21 mouse cellular contexts compared by ENCODE assay signal in the genomic region with DNA sequence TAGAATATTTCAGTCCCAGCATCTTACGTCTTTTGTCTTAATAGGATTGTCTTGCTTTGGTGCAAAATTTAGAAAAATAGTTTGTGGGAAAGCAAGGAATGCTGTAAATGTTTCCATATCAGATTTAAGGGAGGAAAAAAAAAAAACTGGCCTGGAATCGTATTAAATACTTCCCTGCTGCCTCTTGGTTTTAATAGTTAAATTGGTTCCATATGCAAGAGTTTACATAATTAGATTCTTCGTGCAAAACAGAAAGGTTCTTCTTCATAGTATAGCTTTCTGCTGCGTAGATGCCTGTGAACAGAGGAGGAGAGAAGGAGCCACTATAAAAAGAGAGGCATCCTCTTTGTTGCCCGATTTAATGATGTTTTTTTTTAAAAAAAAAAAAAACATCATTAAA.
DNase-seq lines count a peak whose midpoint lies in the region; ATAC-seq and TF ChIP-seq lines count a peak whose summit lies in the region.
"Had no signal": no experiment of that assay in that cellular context is flagged by ENCODE, and none has a peak within 500 bp of the region (broad histone marks: within the 10 kb centered on the region; RNA-seq: fewer than 3 reads in every experiment).

No protein-coding gene starts in this region.

- peaks cover 41% of the 10 kb centered on the region for H3K27me3 ChIP-seq in forebrain, embryonic 12.5 days
- peaks cover 21% of the 10 kb centered on the region for H3K27me3 ChIP-seq in forebrain, postnatal 0 days (ENCODE audit: insufficient read depth, low read length)
- H3K27me3 ChIP-seq in liver, postnatal 0 days (ENCODE audit: insufficient read depth, low read length) = peaks cover 22% of the 10 kb centered on the region
- H3K27me3 ChIP-seq in liver, embryonic 12.5 days (replicated peaks) = peaks cover 67% of the 10 kb centered on the region
- peaks cover 13% of the 10 kb centered on the region; the same call in 1 of the 2 replicates for H3K27me3 ChIP-seq in limb, embryonic 14.5 days (ENCODE audit: control insufficient read depth, insufficient read depth, low read length)
- H3K27me3 ChIP-seq: Patski had no signal

- 38% methylated on average over 5 of the region's 5 CpGs for WGBS in forebrain, embryonic 12.5 days
- 55% methylated on average over 5 of the region's 5 CpGs for WGBS in forebrain, postnatal 0 days
- 68% methylated on average over 5 of the region's 5 CpGs for WGBS in liver, postnatal 0 days (ENCODE audit: insufficient replicate concordance)
- whole genome bisulfite sequencing in liver, embryonic 12.5 days (ENCODE audit: insufficient replicate concordance) = 54% methylated on average over 5 of the region's 5 CpGs
- 24% methylated on average over 5 of the region's 5 CpGs for WGBS in limb, embryonic 14.5 days
- 84% methylated on average over 5 of the region's 5 CpGs for WGBS in lung, adult 2 months

- no peaks in the 10 kb centered on the region for H3K36me3 ChIP-seq in forebrain, embryonic 12.5 days (replicated peaks)
- H3K36me3 ChIP-seq in forebrain, postnatal 0 days (ENCODE audit: insufficient read depth) = no peaks in the 10 kb centered on the region
- H3K36me3 ChIP-seq in liver, postnatal 0 days (replicated peaks; ENCODE audit: insufficient read depth, low read length) = no peaks in the 10 kb centered on the region
- H3K36me3 ChIP-seq in liver, embryonic 12.5 days = no peaks in the 10 kb centered on the region
- H3K36me3 ChIP-seq in limb, embryonic 14.5 days (ENCODE audit: control insufficient read depth, insufficient read depth, low read length) = no peaks in the 10 kb centered on the region
- H3K36me3 ChIP-seq: liver, embryonic 13.5 days; lung, embryonic 15.5 days; neural tube, embryonic 13.5 days had no signal

- no peaks in the 10 kb centered on the region for H3K9me3 ChIP-seq in forebrain, embryonic 12.5 days
- H3K9me3 ChIP-seq in forebrain, postnatal 0 days (ENCODE audit: low read length) = no peaks in the 10 kb centered on the region
- no peaks in the 10 kb centered on the region for H3K9me3 ChIP-seq in liver, postnatal 0 days (ENCODE audit: low read length)
- H3K9me3 ChIP-seq in liver, embryonic 12.5 days (replicated peaks) = no peaks in the 10 kb centered on the region
- no peaks in the 10 kb centered on the region for H3K9me3 ChIP-seq in limb, embryonic 14.5 days (ENCODE audit: control insufficient read depth, low read length)
- H3K9me3 ChIP-seq: liver, embryonic 13.5 days; lung, embryonic 15.5 days; neural tube, embryonic 13.5 days had no signal

- H3K9ac ChIP-seq in forebrain, embryonic 12.5 days = no peak overlapping the region
- no peak overlapping the region for H3K9ac ChIP-seq in forebrain, postnatal 0 days
- H3K9ac ChIP-seq in liver, postnatal 0 days (replicated peaks) = no peak overlapping the region
- no peak overlapping the region for H3K9ac ChIP-seq in liver, embryonic 12.5 days
- no peak overlapping the region for H3K9ac ChIP-seq in limb, embryonic 14.5 days (ENCODE audit: low read depth, low read length, severe bottlenecking)
- H3K9ac ChIP-seq: liver, embryonic 13.5 days; lung, embryonic 15.5 days; neural tube, embryonic 13.5 days had no signal

- TF ChIP-seq POLR2A in limb, embryonic 14.5 days (IDR thresholded peaks at IDR 0.05; ENCODE audit: borderline replicate concordance, extremely low read depth, insufficient read depth, insufficient read length) = no peak
- no peak for TF ChIP-seq POLR2A in lung, adult 2 months (IDR thresholded peaks at IDR 0.05; ENCODE audit: borderline replicate concordance, extremely low read depth, low read depth, low read length)

- H3K4me3 ChIP-seq in forebrain, embryonic 12.5 days (replicated peaks) = no peak overlapping the region
- H3K4me3 ChIP-seq in forebrain, postnatal 0 days (ENCODE audit: low read depth, low read length) = no peak overlapping the region
- no peak overlapping the region for H3K4me3 ChIP-seq in liver, postnatal 0 days (ENCODE audit: low read depth, low read length)
- no peak overlapping the region for H3K4me3 ChIP-seq in liver, embryonic 12.5 days
- no peak overlapping the region for H3K4me3 ChIP-seq in limb, embryonic 14.5 days (replicated peaks; ENCODE audit: low read length)
- H3K4me3 ChIP-seq in lung, adult 2 months (replicated peaks; ENCODE audit: extremely low read depth, low read depth, low read length) = no peak overlapping the region
- H3K4me3 ChIP-seq: lung, embryonic 15.5 days had no signal

- ATAC-seq in forebrain, embryonic 12.5 days (ENCODE audit: low FRiP score) = no peak
- ATAC-seq in forebrain, postnatal 0 days = no peak
- ATAC-seq in liver, postnatal 0 days = no peak
- ATAC-seq in liver, embryonic 12.5 days = no peak
- no peak for ATAC-seq in limb, embryonic 14.5 days (ENCODE audit: low FRiP score, low read depth)
- ATAC-seq: Patski had no signal

- 0 out of 2 replicates have a peak overlapping the region, but pooled peaks have one; percentile 97 for H3K4me2 ChIP-seq in forebrain, embryonic 12.5 days
- no peak overlapping the region for H3K4me2 ChIP-seq in forebrain, postnatal 0 days (ENCODE audit: low read depth)
- H3K4me2 ChIP-seq in liver, postnatal 0 days (ENCODE audit: low read depth, low read length) = 0 out of 2 replicates have a peak overlapping the region, but pooled peaks have one; percentile 81
- H3K4me2 ChIP-seq in liver, embryonic 12.5 days = no peak overlapping the region
- 0 out of 2 replicates have a peak overlapping the region, but pooled peaks have one; percentile 98 for H3K4me2 ChIP-seq in limb, embryonic 14.5 days (replicated peaks; ENCODE audit: low read depth, low read length, severe bottlenecking)
- H3K4me2 ChIP-seq: lung, embryonic 15.5 days had no signal

- no peak for TF ChIP-seq EP300 in liver, postnatal 0 days (IDR thresholded peaks at IDR 0.05; ENCODE audit: low read depth)

- DNase-seq in forebrain, postnatal 0 days = no peak
- DNase-seq in liver, postnatal 0 days = no peak
- DNase-seq in limb, embryonic 14.5 days (ENCODE audit: low spot score) = no peak
- DNase-seq in lung, adult 2 months = no peak
- DNase-seq in cerebellum, postnatal 25 days = no peak
- DNase-seq: adrenal gland, adult 2 months; cerebellum, adult 11 months; cerebellum, adult 9-11 months; gastrocnemius, postnatal 10 days; kidney, adult 2 months; liver, embryonic 13.5 days; lung, postnatal 4 days; retina, postnatal 1 day; right cerebral cortex, postnatal 25 days; spleen, adult 18-20 months had no signal

- no peak for TF ChIP-seq CTCF in forebrain, postnatal 0 days (IDR thresholded peaks at IDR 0.05; ENCODE audit: low read depth)
- no peak for TF ChIP-seq CTCF in liver, postnatal 0 days (IDR thresholded peaks at IDR 0.05; ENCODE audit: low read depth)
- no peak for TF ChIP-seq CTCF in lung, adult 2 months (IDR thresholded peaks at IDR 0.05; ENCODE audit: insufficient read depth, low read length)

- H3K27ac ChIP-seq in forebrain, embryonic 12.5 days = no peak overlapping the region
- no peak overlapping the region for H3K27ac ChIP-seq in forebrain, postnatal 0 days (ENCODE audit: low read depth, low read length)
- no peak overlapping the region for H3K27ac ChIP-seq in liver, postnatal 0 days (ENCODE audit: low read depth)
- H3K27ac ChIP-seq in liver, embryonic 12.5 days = no peak overlapping the region
- no peak overlapping the region for H3K27ac ChIP-seq in limb, embryonic 14.5 days (replicated peaks; ENCODE audit: low read depth, low read length)
- H3K27ac ChIP-seq: kidney, postnatal 0 days; liver, embryonic 13.5 days; lung, embryonic 15.5 days; neural tube, embryonic 13.5 days had no signal

- peaks cover 21% of the 10 kb centered on the region for H3K4me1 ChIP-seq in forebrain, embryonic 12.5 days
- H3K4me1 ChIP-seq in forebrain, postnatal 0 days (ENCODE audit: insufficient read depth) = no peaks in the 10 kb centered on the region; the same call in 1 of the 2 replicates
- 0 out of 2 replicates have a peak, but pooled peaks cover 10% of the 10 kb centered on the region for H3K4me1 ChIP-seq in liver, postnatal 0 days (ENCODE audit: insufficient read depth)
- H3K4me1 ChIP-seq in liver, embryonic 12.5 days = peaks cover 6% of the 10 kb centered on the region
- peaks cover 13% of the 10 kb centered on the region; the same call in 1 of the 2 replicates for H3K4me1 ChIP-seq in limb, embryonic 14.5 days (ENCODE audit: control insufficient read depth, insufficient read depth, low read length)
- peaks cover 5% of the 10 kb centered on the region for H3K4me1 ChIP-seq in lung, adult 2 months (ENCODE audit: control insufficient read depth, insufficient read depth, low read length)

Comparison
In these comparisons a context has a peak if more than half of its experiments do, and no peak if none do; other contexts are left out.
1. H3K4me2 ChIP-seq: peak in forebrain, embryonic 12.5 days (single experiment), liver, postnatal 0 days (single experiment) and limb, embryonic 14.5 days (single experiment); none in forebrain, postnatal 0 days (single experiment) and liver, embryonic 12.5 days (single experiment).